Mouse (Mus musculus): ENCODE measurements around the gene Phf23. TPM values are rescaled to one million over a fixed set of nuclear protein-coding genes. Genes with fewer than 3 reads are reported as not detected.

The Phf23 gene
- polyA plus RNA-seq, 1 experiment from 2014 or later, result 48.5 TPM

DNA sequence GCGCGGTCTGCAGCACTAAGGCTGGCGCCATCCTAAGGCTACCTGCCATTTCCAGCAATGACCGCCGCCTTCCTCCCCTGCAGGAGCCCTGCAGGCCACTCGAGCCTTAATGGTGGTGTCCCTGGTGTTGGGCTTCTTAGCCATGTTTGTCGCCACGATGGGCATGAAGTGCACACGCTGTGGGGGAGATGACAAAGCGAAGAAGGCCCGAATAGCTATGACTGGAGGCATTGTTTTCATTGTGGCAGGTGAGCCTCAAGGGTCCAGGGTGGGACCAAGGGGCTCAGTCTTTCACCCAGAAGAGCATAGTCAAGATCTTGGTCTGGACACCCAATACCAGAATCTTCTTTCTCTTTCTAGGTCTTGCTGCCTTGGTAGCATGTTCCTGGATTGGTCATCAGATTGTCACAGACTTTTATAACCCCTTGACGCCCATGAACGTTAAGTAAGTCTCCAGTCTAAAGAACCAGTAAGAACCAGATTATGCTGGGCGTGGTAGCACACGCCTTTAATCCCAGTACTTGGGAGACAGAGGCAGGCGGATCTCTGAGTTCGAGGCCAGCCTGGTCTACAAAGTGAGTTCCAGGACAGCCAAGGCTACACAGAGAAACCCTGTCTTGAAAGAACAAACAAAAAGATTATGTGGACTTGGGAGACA lies 28.6 kb upstream of the Phf23 start:
- Histone ChIP-seq H3K9ac (ENCODE audit: low read depth, low read length) (peak overlapping the region; percentile 67), H3K4me2 (replicated peaks; ENCODE audit: low read depth, low read length) (peak overlapping the region; percentile 55), H3K4me1 (ENCODE audit: control insufficient read depth, insufficient read depth, low read length) (peaks cover 4% of the 10 kb centered on the region; the same call in 1 of the 2 replicates), H3K27ac (ENCODE audit: low read depth, low read length) (peak overlapping the region; percentile 80; the same call in 1 of the 2 replicates), H3K4me3 (ENCODE audit: low read length) (peak overlapping the region; percentile 44), H3K27me3 (ENCODE audit: control insufficient read depth, insufficient read depth, low read length) (peaks cover 33% of the 10 kb centered on the region), H3K36me3 (ENCODE audit: control insufficient read depth, insufficient read depth, low read length) (peaks cover 32% of the 10 kb centered on the region), H3K9me3 (ENCODE audit: control insufficient read depth, low read length) (no peaks in the 10 kb centered on the region)
- 34% methylated on average over 17 of the region's 17 CpGs for WGBS
- no peak for ATAC-seq (ENCODE audit: low FRiP score, low TSS enrichment)

GRCm38 (mm10) chr11:69968793-69969192 lies 26.8 kb upstream of the Phf23 start:
- no peak for ATAC-seq (ENCODE audit: low FRiP score, low TSS enrichment)

GRCm38 (mm10) chr11:69970222-69970621 lies 25.4 kb upstream of the Phf23 start:
- no peak for ATAC-seq (ENCODE audit: low FRiP score, low TSS enrichment)
- peaks cover 19% of the 10 kb centered on the region for H3K27me3 ChIP-seq (ENCODE audit: control insufficient read depth, insufficient read depth, low read length)
- H3K36me3 ChIP-seq (ENCODE audit: control insufficient read depth, insufficient read depth, low read length), result peaks cover 60% of the 10 kb centered on the region
- H3K4me1 ChIP-seq (ENCODE audit: control insufficient read depth, insufficient read depth, low read length), result peaks cover 4% of the 10 kb centered on the region; the same call in 1 of the 2 replicates
- H3K4me2 ChIP-seq (replicated peaks; ENCODE audit: low read depth, low read length), result no peak overlapping the region
- H3K9me3 ChIP-seq (ENCODE audit: control insufficient read depth, low read length), result no peaks in the 10 kb centered on the region
- no peak overlapping the region for H3K9ac ChIP-seq (ENCODE audit: low read depth, low read length)
- no peak overlapping the region for H3K4me3 ChIP-seq (ENCODE audit: low read length)
- H3K27ac ChIP-seq (ENCODE audit: low read depth, low read length), result no peak overlapping the region
- WGBS, result 63% methylated on average over 6 of the region's 6 CpGs

More at GRCm38 (mm10) chr11:69968793-69969192, 26.8 kb upstream of the Phf23 start:
- peaks cover 4% of the 10 kb centered on the region; the same call in 1 of the 2 replicates for H3K4me1 ChIP-seq (ENCODE audit: control insufficient read depth, insufficient read depth, low read length)
- no peak overlapping the region for H3K4me2 ChIP-seq (replicated peaks; ENCODE audit: low read depth, low read length)
- 83% methylated on average over 4 of the region's 4 CpGs for WGBS
- H3K27me3 ChIP-seq (ENCODE audit: control insufficient read depth, insufficient read depth, low read length), result peaks cover 29% of the 10 kb centered on the region
- no peak overlapping the region for H3K4me3 ChIP-seq (ENCODE audit: low read length)
- H3K27ac ChIP-seq (ENCODE audit: low read depth, low read length), result no peak overlapping the region
- peaks cover 46% of the 10 kb centered on the region for H3K36me3 ChIP-seq (ENCODE audit: control insufficient read depth, insufficient read depth, low read length)
- H3K9ac ChIP-seq (ENCODE audit: low read depth, low read length), result no peak overlapping the region
- no peaks in the 10 kb centered on the region for H3K9me3 ChIP-seq (ENCODE audit: control insufficient read depth, low read length)

DNA sequence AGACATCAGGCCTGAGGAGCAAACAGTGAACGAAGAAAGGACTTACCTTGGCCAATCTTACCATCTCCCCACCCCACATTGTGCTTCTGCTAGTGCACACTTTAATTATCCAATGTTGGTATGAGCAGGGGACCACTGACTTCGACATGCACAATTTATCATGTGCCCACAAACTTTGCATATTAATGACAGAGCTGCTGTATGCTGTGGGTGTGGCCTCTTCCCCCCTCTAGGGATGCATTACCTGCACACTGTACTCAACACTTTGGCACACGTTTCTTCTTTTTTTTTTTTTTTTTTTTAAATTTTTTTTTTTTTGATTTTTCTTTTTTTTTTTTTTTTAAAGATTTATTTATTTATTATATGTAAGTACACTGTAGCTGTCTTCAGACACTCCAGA lies 24.8 kb upstream of the Phf23 start:
- H3K4me3 ChIP-seq (ENCODE audit: low read length), result no peak overlapping the region
- H3K4me2 ChIP-seq (replicated peaks; ENCODE audit: low read depth, low read length), result no peak overlapping the region
- peaks cover 4% of the 10 kb centered on the region; the same call in 1 of the 2 replicates for H3K4me1 ChIP-seq (ENCODE audit: control insufficient read depth, insufficient read depth, low read length)
- H3K9me3 ChIP-seq (ENCODE audit: control insufficient read depth, low read length), result no peaks in the 10 kb centered on the region
- H3K9ac ChIP-seq (ENCODE audit: low read depth, low read length), result no peak overlapping the region
- no peak overlapping the region for H3K27ac ChIP-seq (ENCODE audit: low read depth, low read length)
- no peak for ATAC-seq (ENCODE audit: low FRiP score, low TSS enrichment)
- WGBS, result 86% methylated on average over 3 of the region's 3 CpGs
- H3K27me3 ChIP-seq (ENCODE audit: control insufficient read depth, insufficient read depth, low read length), result peaks cover 14% of the 10 kb centered on the region
- peaks cover 65% of the 10 kb centered on the region for H3K36me3 ChIP-seq (ENCODE audit: control insufficient read depth, insufficient read depth, low read length)

GRCm38 (mm10) chr11:69974907-69975306 lies 20.7 kb upstream of the Phf23 start:
- 98% methylated on average over 2 of the region's 2 CpGs for WGBS
- H3K36me3 ChIP-seq (ENCODE audit: control insufficient read depth, insufficient read depth, low read length), result peaks cover 62% of the 10 kb centered on the region
- no peaks in the 10 kb centered on the region for H3K9me3 ChIP-seq (ENCODE audit: control insufficient read depth, low read length)
- no peak overlapping the region for H3K27ac ChIP-seq (ENCODE audit: low read depth, low read length)
- H3K4me1 ChIP-seq (ENCODE audit: control insufficient read depth, insufficient read depth, low read length), result no peaks in the 10 kb centered on the region; the same call in 1 of the 2 replicates
- H3K9ac ChIP-seq (ENCODE audit: low read depth, low read length), result no peak overlapping the region
- H3K4me2 ChIP-seq (replicated peaks; ENCODE audit: low read depth, low read length), result no peak overlapping the region
- H3K27me3 ChIP-seq (ENCODE audit: control insufficient read depth, insufficient read depth, low read length), result no peaks in the 10 kb centered on the region
- no peak overlapping the region for H3K4me3 ChIP-seq (ENCODE audit: low read length)
- no peak for ATAC-seq (ENCODE audit: low FRiP score, low TSS enrichment)

DNA sequence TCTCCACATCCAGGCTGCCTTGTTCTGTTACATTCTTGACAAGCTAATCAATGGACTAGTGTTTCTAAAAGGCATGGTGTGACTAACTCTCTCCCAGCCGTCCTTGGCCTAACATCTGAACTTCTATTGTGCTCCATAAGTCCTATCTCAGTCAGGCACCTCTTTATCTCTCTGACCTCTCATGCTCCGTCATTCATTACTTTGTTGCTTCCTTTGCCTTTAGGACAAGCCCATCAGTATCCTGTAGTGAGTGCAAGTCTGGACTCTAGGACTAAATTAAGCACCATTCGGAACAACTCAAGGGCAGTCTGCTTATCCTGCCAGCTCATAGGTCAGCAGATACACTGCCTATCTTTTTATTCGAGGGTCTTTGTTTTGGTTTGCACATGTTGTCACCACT lies 19.3 kb upstream of the Phf23 start:
- no peak overlapping the region for H3K4me2 ChIP-seq (replicated peaks; ENCODE audit: low read depth, low read length)
- H3K27ac ChIP-seq (ENCODE audit: low read depth, low read length), result no peak overlapping the region
- no peak overlapping the region for H3K9ac ChIP-seq (ENCODE audit: low read depth, low read length)
- H3K36me3 ChIP-seq (ENCODE audit: control insufficient read depth, insufficient read depth, low read length), result peaks cover 54% of the 10 kb centered on the region
- no peak for ATAC-seq (ENCODE audit: low FRiP score, low TSS enrichment)
- no peaks in the 10 kb centered on the region for H3K9me3 ChIP-seq (ENCODE audit: control insufficient read depth, low read length)
- no peak overlapping the region for H3K4me3 ChIP-seq (ENCODE audit: low read length)
- H3K4me1 ChIP-seq (ENCODE audit: control insufficient read depth, insufficient read depth, low read length), result no peaks in the 10 kb centered on the region; the same call in 1 of the 2 replicates
- WGBS, result 87% methylated on average over 4 of the region's 4 CpGs
- no peaks in the 10 kb centered on the region for H3K27me3 ChIP-seq (ENCODE audit: control insufficient read depth, insufficient read depth, low read length)

- Histone ChIP-seq H3K27ac (ENCODE audit: low read depth, low read length) (peak overlapping the region; percentile 89), H3K9ac (ENCODE audit: low read depth, low read length) (peak overlapping the region; percentile 58), H3K4me3 (ENCODE audit: low read length) (peak overlapping the region; percentile 100), H3K36me3 (ENCODE audit: control insufficient read depth, insufficient read depth, low read length) (peaks cover 37% of the 10 kb centered on the region), H3K9me3 (ENCODE audit: control insufficient read depth, low read length) (no peaks in the 10 kb centered on the region), H3K27me3 (ENCODE audit: control insufficient read depth, insufficient read depth, low read length) (no peaks in the 10 kb centered on the region), H3K4me2 (replicated peaks; ENCODE audit: low read depth, low read length) (peak overlapping the region; percentile 72), H3K4me1 (ENCODE audit: control insufficient read depth, insufficient read depth, low read length) (peaks cover 15% of the 10 kb centered on the region)
- 4% methylated on average over 16 of the region's 16 CpGs for WGBS
- no peak for ATAC-seq (ENCODE audit: low FRiP score, low TSS enrichment)
These were observed 15.8 kb upstream of the Phf23 start for GRCm38 (mm10) chr11:69979827-69980195.

DNA sequence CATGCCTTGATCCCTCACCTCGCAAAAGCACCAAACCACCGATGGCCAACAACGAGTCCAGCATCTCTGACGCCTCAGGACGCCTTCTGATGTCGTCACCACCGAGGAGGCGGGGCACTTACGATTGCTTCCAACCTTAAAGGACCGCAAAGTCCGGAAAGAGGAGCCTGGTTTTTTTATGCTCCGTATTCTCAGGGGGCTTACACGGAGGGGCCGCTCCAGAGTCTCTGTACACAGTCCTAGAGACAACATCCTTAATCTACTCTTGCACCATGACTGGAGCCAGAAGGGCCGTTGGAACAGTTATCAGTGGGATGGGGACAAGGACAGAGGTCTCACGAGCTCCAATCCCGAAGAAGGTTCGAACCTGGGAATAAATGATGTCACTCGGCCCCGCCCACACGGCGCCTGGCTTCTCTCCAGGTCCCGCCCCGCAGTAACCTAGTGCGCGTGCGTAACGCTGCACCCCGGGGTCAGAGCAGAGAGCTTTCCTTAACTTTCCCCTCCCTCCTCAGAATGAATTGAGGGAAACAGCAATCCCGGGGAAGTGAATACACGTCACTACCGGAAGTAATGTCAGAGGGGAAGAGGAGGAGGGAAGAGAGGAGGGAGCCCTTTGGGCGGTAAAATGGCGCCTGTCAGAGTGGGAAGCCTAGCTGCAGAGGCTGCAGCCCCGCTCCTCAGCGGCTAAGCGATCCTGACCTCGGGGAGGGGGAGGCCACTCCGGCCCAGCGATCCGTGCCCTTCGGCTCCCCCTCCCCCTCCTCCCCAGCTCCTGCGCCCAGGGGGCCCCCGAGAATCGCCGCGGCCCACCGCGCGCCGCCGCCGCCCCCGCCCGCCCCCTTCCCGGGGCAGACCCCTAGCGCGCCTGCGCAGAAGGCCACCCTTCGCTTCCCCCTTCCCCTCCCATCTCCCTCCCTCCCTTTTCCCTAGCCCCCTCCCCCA lies 15.1 kb upstream of the Phf23 start:
- Histone ChIP-seq H3K9ac (ENCODE audit: low read depth, low read length) (peak overlapping the region; percentile 99), H3K27ac (ENCODE audit: low read depth, low read length) (peak overlapping the region; percentile 99), H3K36me3 (ENCODE audit: control insufficient read depth, insufficient read depth, low read length) (peaks cover 37% of the 10 kb centered on the region), H3K4me1 (ENCODE audit: control insufficient read depth, insufficient read depth, low read length) (peaks cover 15% of the 10 kb centered on the region), H3K4me3 (ENCODE audit: low read length) (peak overlapping the region; percentile 100), H3K27me3 (ENCODE audit: control insufficient read depth, insufficient read depth, low read length) (no peaks in the 10 kb centered on the region), H3K9me3 (ENCODE audit: control insufficient read depth, low read length) (no peaks in the 10 kb centered on the region), H3K4me2 (replicated peaks; ENCODE audit: low read depth, low read length) (peak overlapping the region; percentile 90)
- 0% methylated on average over 43 of the region's 60 CpGs for WGBS
- ATAC-seq (ENCODE audit: low FRiP score, low TSS enrichment), result peak; percentile 93

Measured in kidney, embryonic 14.5 days (tissue).